Mouse (Mus musculus) limb, embryonic 15.5 days (tissue): ENCODE results near the gene Gnat2. TPM values are rescaled to one million over a fixed set of nuclear protein-coding genes. Genes with fewer than 3 reads are reported as not detected.

Source experiments
- ATAC-seq: fragments of 200-750 bp; cut with Nextera tagmentation; 2 replicates; pipeline ENCODE4 v1.8.0; 2017; ENCODE audit warnings: low read depth, moderate TSS enrichment; ENCODE audit not compliant: insufficient number of reproducible peaks, low FRiP score, low TSS enrichment
- H3K27ac ChIP-seq: fragments of 300-500 bp; sonication (generic); 2 replicates; pipeline ENCODE4 v1.5.1; 2015; ENCODE audit warnings: moderate library complexity, mild to moderate bottlenecking, inconsistent platforms
- H3K27me3 ChIP-seq: fragments of 300-500 bp; sonication (generic); 2 replicates; pipeline ENCODE4 v1.6.1; 2015; ENCODE audit warnings: inconsistent platforms
- H3K36me3 ChIP-seq: fragments of 300-500 bp; sonication (generic); 2 replicates; pipeline ENCODE4 v1.6.1; 2015; ENCODE audit warnings: inconsistent platforms
- H3K4me1 ChIP-seq: fragments of 300-500 bp; sonication (generic); 2 replicates; pipeline ENCODE4 v1.6.1; 2015; ENCODE audit warnings: inconsistent platforms
- H3K4me2 ChIP-seq: fragments of 300-500 bp; sonication (generic); 2 replicates; pipeline ENCODE4 v1.6.1; 2015; ENCODE audit warnings: mild to moderate bottlenecking, inconsistent platforms
- H3K4me3 ChIP-seq: fragments of 300-500 bp; sonication (generic); 2 replicates; pipeline ENCODE4 v1.5.1; 2015; ENCODE audit warnings: mild to moderate bottlenecking, inconsistent platforms
- H3K9ac ChIP-seq: fragments of 300-500 bp; sonication (generic); 2 replicates; pipeline ENCODE4 v1.6.1; 2015; ENCODE audit warnings: inconsistent platforms
- H3K9me3 ChIP-seq: fragments of 300-500 bp; sonication (generic); 2 replicates; pipeline ENCODE4 v1.6.1; 2016; ENCODE audit warnings: inconsistent platforms
- WGBS: fragments of 180-500 bp; shearing (Covaris S2); methylation state at CpG from one replicate; pipeline ENCODE4 v1.1.7; 2015; 5-methylcytosine and 5-hydroxymethylcytosine counted together
- polyA plus RNA-seq: library from polyadenylated mRNA; unstranded; fragments of >200 nt; fragmentation: Nextera tagmentation; extraction: Ambion mirVana; gene quantifications from 2 replicates; pipeline ENCODE4 v1.2.1, GENCODE M21; 2015

The Gnat2 gene
- polyA plus RNA-seq, 1 experiment from 2014 or later, result 0.67 TPM

DNA sequence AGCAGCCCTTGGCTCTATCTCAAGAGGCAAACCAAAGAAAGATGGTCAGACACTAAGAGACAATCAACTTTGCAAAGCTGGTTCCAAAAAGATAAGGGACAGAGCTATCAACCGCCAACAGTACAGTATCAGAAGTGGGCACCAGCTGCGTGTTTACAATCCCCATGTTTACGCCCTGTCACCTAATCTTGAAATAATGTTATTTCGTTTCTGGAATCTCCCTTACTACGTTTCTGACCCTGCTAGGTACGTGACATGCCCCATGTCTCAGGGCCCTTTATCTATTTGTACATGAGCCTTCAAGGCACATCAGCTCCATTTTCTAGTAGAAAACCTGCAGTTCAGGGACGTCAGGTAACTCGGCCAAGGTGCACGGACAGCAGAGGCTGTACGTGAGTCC is 4.1 kb downstream of the Gnat2 start:
- H3K4me3 ChIP-seq, result no peak overlapping the region
- H3K4me1 ChIP-seq, result no peaks in the 10 kb centered on the region
- no peak overlapping the region for H3K9ac ChIP-seq
- WGBS, result 85% methylated on average over 10 of the region's 10 CpGs
- H3K4me2 ChIP-seq, result no peak overlapping the region
- no peak for ATAC-seq
- H3K36me3 ChIP-seq, result no peaks in the 10 kb centered on the region
- H3K27ac ChIP-seq, result no peak overlapping the region
- no peaks in the 10 kb centered on the region for H3K27me3 ChIP-seq
- no peaks in the 10 kb centered on the region for H3K9me3 ChIP-seq

DNA sequence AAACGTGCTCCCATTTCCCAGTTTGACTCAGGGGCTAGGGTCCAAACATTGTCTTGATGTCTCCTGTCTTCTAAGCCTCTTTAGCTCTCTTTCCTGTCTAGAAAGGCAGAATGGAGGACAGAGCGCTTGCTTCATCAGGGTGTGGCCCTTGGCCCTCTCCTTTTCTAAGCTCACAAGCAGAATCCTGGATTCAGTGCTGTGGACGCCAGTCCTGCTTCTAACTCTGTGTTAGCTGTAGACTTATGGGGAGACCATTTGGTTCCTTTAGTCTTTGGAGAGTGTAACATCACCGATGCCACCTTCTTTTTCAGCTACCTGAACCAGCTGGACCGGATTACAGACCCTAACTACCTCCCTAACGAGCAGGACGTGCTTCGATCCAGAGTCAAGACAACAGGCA is 5.1 kb downstream of the Gnat2 start:
- no peaks in the 10 kb centered on the region; the same call in 1 of the 2 replicates for H3K4me1 ChIP-seq
- no peak overlapping the region for H3K9ac ChIP-seq
- no peaks in the 10 kb centered on the region for H3K9me3 ChIP-seq
- no peak overlapping the region for H3K4me2 ChIP-seq
- H3K36me3 ChIP-seq, result no peaks in the 10 kb centered on the region
- no peak overlapping the region for H3K27ac ChIP-seq
- ATAC-seq, result no peak
- 64% methylated on average over 8 of the region's 8 CpGs for WGBS
- no peaks in the 10 kb centered on the region for H3K27me3 ChIP-seq
- no peak overlapping the region for H3K4me3 ChIP-seq

DNA sequence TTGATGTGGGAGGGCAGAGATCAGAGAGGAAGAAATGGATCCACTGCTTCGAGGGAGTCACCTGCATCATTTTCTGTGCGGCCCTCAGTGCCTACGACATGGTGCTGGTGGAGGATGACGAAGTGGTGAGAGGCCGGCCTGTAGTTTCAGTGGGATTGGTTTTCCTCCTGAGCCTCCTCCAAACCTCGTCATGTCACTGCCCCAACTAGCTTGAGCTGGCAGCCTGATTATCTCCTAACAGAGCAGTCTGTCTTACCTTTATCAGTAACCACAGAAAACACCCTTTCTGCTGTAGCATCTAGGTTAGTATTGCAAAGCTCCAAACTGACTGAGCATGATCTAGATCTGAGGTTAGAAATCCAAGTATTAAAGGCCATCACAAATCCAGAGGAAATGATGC is 5.7 kb downstream of the Gnat2 start:
- ATAC-seq, result no peak
- H3K27ac ChIP-seq, result no peak overlapping the region
- H3K9me3 ChIP-seq, result no peaks in the 10 kb centered on the region
- H3K27me3 ChIP-seq, result no peaks in the 10 kb centered on the region
- no peak overlapping the region for H3K9ac ChIP-seq
- no peaks in the 10 kb centered on the region for H3K36me3 ChIP-seq
- H3K4me3 ChIP-seq, result no peak overlapping the region
- H3K4me2 ChIP-seq, result no peak overlapping the region
- H3K4me1 ChIP-seq, result no peaks in the 10 kb centered on the region; the same call in 1 of the 2 replicates
- WGBS, result 73% methylated on average over 6 of the region's 6 CpGs

DNA sequence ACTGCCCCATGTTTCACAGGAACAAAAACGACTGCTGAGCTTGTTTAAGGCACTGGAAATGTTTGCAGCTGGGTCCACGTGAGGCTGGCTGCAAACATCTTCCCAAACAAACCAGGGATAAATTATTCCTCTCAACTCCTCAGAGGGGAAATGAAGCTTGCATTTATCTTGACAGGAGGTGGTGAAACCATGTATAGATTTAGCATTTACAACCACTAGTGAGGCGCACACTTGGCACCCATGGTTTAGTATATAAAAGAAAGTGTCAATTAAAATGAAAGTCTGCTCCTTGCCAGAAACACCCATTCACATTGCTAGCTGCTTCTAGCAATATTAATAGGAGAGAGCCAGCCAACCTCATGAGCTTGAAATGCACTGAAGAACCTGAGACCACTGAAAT is 9.0 kb downstream of the Gnat2 start:
- Histone ChIP-seq H3K27ac (no peak overlapping the region), H3K4me1 (no peaks in the 10 kb centered on the region; the same call in 1 of the 2 replicates), H3K4me2 (no peak overlapping the region), H3K36me3 (peaks cover 8% of the 10 kb centered on the region; the same call in 1 of the 2 replicates), H3K9ac (no peak overlapping the region), H3K4me3 (no peak overlapping the region), H3K27me3 (no peaks in the 10 kb centered on the region), H3K9me3 (no peaks in the 10 kb centered on the region)
- 43% methylated on average over 3 of the region's 3 CpGs for WGBS
- no peak for ATAC-seq

DNA sequence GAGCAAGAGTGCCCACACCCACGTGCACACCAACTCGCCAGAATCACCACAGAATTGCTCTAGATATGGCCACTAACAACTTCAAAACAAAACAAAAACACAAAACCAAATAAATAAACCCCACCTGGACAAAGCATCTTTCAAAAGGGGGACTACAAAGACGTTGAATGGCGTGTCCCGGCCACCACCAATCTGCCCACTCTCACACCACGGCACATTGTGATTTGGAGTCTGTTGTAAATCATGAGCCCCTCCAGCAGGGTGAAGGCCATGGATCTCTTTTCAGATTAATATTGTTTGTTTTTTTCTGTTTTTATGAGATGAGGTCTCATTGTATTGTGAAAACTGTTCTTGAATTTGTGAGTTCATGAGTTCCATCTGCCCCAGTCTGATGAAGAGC is 9.5 kb downstream of the Gnat2 start:
- H3K4me2 ChIP-seq, result no peak overlapping the region
- H3K9me3 ChIP-seq, result no peaks in the 10 kb centered on the region
- H3K27ac ChIP-seq, result no peak overlapping the region
- ATAC-seq, result no peak
- no peaks in the 10 kb centered on the region; the same call in 1 of the 2 replicates for H3K4me1 ChIP-seq
- H3K27me3 ChIP-seq, result no peaks in the 10 kb centered on the region
- WGBS, result 79% methylated on average over 6 of the region's 6 CpGs
- no peak overlapping the region for H3K4me3 ChIP-seq
- peaks cover 11% of the 10 kb centered on the region; the same call in 1 of the 2 replicates for H3K36me3 ChIP-seq
- no peak overlapping the region for H3K9ac ChIP-seq

DNA sequence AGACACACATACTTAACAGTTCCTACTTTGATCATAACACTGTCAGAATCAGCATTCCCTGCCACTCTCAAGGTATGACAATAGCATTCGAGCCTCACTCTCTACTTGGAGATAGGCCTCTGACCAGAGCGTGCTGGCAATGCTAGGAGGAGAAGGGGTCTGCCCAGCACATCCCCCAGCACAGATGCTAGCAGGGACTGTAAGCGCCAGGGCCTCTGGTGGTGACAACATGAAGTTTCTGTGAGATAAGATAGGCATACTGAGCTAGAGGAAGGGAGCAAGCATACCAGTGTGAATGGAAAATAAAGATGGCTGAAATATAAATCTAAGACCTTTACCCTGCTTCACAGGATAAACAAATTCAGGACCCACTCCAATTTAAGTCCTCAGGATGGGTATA is 12.7 kb downstream of the Gnat2 start:
- WGBS, result 89% methylated on average over 3 of the region's 3 CpGs
- no peak overlapping the region for H3K4me3 ChIP-seq
- no peak overlapping the region for H3K4me2 ChIP-seq
- H3K36me3 ChIP-seq, result peaks cover 37% of the 10 kb centered on the region
- H3K27ac ChIP-seq, result no peak overlapping the region
- no peak overlapping the region for H3K9ac ChIP-seq
- no peaks in the 10 kb centered on the region for H3K9me3 ChIP-seq
- no peak for ATAC-seq
- H3K27me3 ChIP-seq, result no peaks in the 10 kb centered on the region
- no peaks in the 10 kb centered on the region; the same call in 1 of the 2 replicates for H3K4me1 ChIP-seq

DNA sequence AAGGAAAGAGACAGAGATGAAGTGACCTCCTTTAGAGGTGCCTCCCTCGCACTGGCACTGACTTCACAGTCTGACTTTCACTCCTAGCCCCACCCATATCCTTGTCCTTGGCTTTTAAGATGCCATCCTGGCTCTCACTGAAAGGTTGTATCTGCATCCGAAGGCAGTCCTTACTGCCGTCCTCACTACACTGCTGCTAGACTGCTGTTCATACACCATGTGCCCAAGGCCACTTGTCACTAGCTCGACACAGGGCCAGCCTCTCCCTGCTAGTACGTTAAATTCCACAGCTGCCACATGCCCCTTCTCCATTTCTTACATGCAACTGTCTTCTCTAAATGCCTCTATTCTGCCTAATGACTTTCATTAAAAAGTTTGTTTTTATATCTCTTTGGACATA is 18.7 kb downstream of the Gnat2 start:
- WGBS, result 89% methylated on average over 5 of the region's 5 CpGs
- H3K9me3 ChIP-seq, result no peaks in the 10 kb centered on the region
- no peaks in the 10 kb centered on the region for H3K27me3 ChIP-seq
- H3K4me2 ChIP-seq, result no peak overlapping the region
- H3K4me1 ChIP-seq, result no peaks in the 10 kb centered on the region
- H3K27ac ChIP-seq, result no peak overlapping the region
- no peak overlapping the region for H3K4me3 ChIP-seq
- H3K36me3 ChIP-seq, result peaks cover 62% of the 10 kb centered on the region
- no peak for ATAC-seq
- no peak overlapping the region for H3K9ac ChIP-seq

DNA sequence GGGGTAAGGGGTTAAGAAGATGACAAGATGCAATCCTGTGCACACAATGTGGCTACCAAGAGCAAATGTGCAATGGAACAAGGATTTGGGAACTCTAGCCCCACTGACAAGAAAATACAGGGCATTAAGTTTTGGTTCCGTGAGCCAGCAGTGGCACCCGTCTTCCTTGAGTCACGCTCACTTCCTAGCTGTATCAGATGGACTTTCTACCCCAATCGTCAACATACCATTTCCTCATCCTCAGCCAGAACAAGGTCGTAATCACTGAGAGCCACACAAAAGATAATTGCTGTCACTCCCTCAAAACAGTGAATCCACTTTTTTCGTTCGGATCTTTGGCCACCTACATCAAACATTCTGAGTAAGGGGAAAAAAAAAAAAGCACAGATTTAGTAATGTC is 19.7 kb downstream of the Gnat2 start:
- Histone ChIP-seq H3K36me3 (peaks cover 65% of the 10 kb centered on the region), H3K9ac (no peak overlapping the region), H3K9me3 (no peaks in the 10 kb centered on the region), H3K27ac (no peak overlapping the region), H3K4me3 (no peak overlapping the region), H3K4me2 (no peak overlapping the region), H3K4me1 (no peaks in the 10 kb centered on the region), H3K27me3 (no peaks in the 10 kb centered on the region)
- no peak for ATAC-seq
- WGBS, result 86% methylated on average over 7 of the region's 7 CpGs

DNA sequence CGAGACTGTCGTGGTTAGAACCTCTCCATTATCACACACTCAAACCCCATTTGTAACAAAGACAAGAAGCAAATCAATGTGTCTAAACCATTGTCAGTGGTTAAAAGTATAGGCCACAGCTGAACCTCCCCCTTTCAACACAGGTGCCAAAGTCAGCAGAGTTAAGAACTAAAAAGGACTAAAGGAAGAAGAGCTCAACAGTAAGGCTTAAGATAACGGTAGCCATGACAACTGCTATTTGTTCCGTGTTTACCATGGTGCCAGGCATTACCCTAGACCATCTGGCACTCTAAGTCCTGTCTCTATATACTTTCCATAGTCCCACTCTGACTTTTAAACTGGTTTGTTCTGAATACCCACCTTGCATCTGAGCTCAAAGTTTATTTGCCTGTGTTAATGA is 20.1 kb downstream of the Gnat2 start:
- ATAC-seq, result no peak
- Histone ChIP-seq H3K36me3 (peaks cover 67% of the 10 kb centered on the region), H3K4me2 (no peak overlapping the region), H3K4me3 (no peak overlapping the region), H3K9me3 (no peaks in the 10 kb centered on the region), H3K27ac (no peak overlapping the region), H3K27me3 (no peaks in the 10 kb centered on the region), H3K4me1 (no peaks in the 10 kb centered on the region), H3K9ac (no peak overlapping the region)
- 84% methylated on average over 4 of the region's 4 CpGs for WGBS

DNA sequence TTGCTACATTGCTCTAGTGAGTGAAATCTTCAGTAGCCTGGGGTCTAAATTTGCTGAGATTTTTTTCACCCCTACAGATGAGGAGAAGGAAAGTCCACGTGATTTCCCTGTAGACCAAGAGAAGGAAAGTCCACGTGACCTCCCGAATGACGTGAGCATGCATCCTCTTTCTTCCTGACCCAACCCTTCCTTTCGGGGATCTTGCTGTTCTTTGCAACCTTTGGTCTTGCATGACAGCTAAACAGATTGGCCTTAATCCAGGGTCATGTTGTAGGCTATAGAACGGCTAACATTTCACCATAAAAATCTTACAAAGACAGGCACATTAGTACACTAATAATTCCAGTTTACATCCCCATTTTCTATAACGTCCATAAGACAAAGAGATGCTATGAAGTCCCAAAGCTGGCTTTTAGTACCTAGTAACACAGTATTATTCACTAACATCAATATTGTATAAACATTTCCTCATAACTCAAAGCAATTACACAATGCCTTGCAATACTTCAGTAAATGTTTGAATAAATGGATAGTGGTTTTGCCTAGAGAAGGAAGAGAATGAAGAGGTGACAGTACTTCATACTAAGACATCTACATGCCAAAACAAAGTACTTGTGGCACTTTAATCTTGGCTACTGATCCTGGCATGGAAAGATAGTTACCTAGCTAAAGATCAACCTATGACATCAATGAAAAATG is 21.2 kb downstream of the Gnat2 start:
- Histone ChIP-seq H3K4me1 (no peaks in the 10 kb centered on the region), H3K27me3 (no peaks in the 10 kb centered on the region), H3K9me3 (no peaks in the 10 kb centered on the region), H3K4me2 (no peak overlapping the region), H3K27ac (no peak overlapping the region), H3K9ac (no peak overlapping the region), H3K4me3 (no peak overlapping the region), H3K36me3 (peaks cover 66% of the 10 kb centered on the region)
- 80% methylated on average over 7 of the region's 7 CpGs for WGBS
- ATAC-seq, result no peak

DNA sequence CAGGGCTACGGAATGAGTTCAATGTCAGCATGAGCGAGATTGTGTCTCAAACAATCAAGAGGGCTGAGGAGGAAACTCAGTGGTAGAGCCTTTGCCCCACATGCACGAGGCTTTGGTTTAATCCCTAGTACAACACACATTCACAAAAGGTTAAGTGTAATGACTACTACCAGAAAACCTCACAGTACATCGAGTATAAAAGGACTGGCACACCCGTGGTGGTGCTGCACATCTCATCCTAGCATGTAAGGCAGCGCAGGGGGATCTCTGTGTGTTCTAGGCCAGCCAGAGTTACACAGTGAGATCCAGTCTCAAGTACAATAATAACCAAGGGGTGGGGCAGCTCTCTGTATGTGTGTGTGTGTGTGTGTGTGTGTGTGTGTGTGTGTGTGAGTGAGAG is 24.9 kb downstream of the Gnat2 start:
- H3K27me3 ChIP-seq, result no peaks in the 10 kb centered on the region
- no peak overlapping the region for H3K4me3 ChIP-seq
- H3K9me3 ChIP-seq, result no peaks in the 10 kb centered on the region
- H3K9ac ChIP-seq, result no peak overlapping the region
- H3K36me3 ChIP-seq, result peaks cover 58% of the 10 kb centered on the region
- no peak overlapping the region for H3K27ac ChIP-seq
- no peaks in the 10 kb centered on the region for H3K4me1 ChIP-seq
- WGBS, result 91% methylated on average over 6 of the region's 6 CpGs
- H3K4me2 ChIP-seq, result no peak overlapping the region
- ATAC-seq, result no peak

DNA sequence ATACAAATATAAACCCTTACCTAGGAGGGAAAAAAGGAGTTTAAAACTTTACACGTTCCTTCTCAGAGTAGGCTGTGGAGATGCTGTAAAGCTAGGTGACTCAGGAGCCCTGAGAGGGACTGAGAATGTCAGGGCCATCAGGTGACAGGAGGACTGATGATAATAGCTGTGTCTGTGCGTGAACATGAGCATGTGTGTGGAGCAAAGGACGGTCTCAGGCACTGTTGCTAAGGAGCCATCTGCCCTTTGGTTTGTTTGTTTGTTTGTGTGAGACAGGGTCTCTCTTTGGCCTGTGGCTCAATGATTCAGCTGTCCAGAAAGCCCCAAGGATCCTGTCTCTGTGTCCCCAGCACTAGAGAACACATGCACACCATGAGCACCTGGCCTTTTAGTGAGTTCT is 28.5 kb downstream of the Gnat2 start:
- Histone ChIP-seq H3K4me2 (no peak overlapping the region), H3K4me1 (no peaks in the 10 kb centered on the region), H3K4me3 (no peak overlapping the region), H3K27ac (no peak overlapping the region), H3K36me3 (peaks cover 51% of the 10 kb centered on the region), H3K9me3 (no peaks in the 10 kb centered on the region), H3K27me3 (no peaks in the 10 kb centered on the region), H3K9ac (no peak overlapping the region)
- WGBS, result 88% methylated on average over 3 of the region's 3 CpGs
- no peak for ATAC-seq

DNA sequence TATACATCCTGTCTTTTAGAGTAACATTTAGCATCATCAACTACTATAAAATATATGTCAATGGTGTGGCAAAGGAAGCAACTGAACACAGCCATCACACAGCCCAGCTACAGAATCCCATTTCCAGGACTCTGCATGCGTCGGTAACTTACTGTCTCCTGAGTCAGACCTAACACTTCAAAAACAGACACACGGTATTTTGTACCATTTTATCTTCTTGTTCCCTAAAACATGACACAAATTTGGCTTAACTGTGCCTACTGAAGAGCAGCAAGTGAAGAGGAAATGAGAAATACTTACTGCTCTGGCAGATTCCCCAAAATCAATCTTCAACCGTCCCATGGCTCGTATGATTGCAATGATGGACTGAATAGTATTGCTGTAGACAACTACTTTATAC is 30.7 kb downstream of the Gnat2 start:
- no peak for ATAC-seq
- WGBS, result 90% methylated on average over 5 of the region's 5 CpGs

More for the DNA sequence above, 30.7 kb downstream of the Gnat2 start:
- no peak overlapping the region for H3K4me2 ChIP-seq
- no peaks in the 10 kb centered on the region for H3K27me3 ChIP-seq
- no peak overlapping the region for H3K9ac ChIP-seq
- peaks cover 3% of the 10 kb centered on the region; the same call in 1 of the 2 replicates for H3K4me1 ChIP-seq
- peaks cover 35% of the 10 kb centered on the region for H3K36me3 ChIP-seq
- H3K4me3 ChIP-seq, result no peak overlapping the region
- H3K27ac ChIP-seq, result no peak overlapping the region
- H3K9me3 ChIP-seq, result no peaks in the 10 kb centered on the region
